Mouse (Mus musculus) midbrain, embryonic 16.5 days (tissue): ENCODE data around the gene Kif4. TPM values are rescaled to one million over a fixed set of nuclear protein-coding genes. Genes with fewer than 3 reads are reported as not detected.

Experiments
- ATAC-seq: fragments of 200-750 bp; cut with Nextera tagmentation; 2 replicates; pipeline ENCODE4 v1.8.0; 2017; ENCODE audit warnings: moderate TSS enrichment
- H3K27ac ChIP-seq: fragments of 300-500 bp; sonication (generic); 2 replicates; pipeline ENCODE4 v1.5.1; 2014; ENCODE audit warnings: mild to moderate bottlenecking, low read length, mixed read lengths
- H3K27me3 ChIP-seq: fragments of 300-500 bp; sonication (generic); 2 replicates; pipeline ENCODE4 v1.6.1; 2014; ENCODE audit warnings: low read depth, low read length, mixed read lengths; ENCODE audit not compliant: control insufficient read depth, insufficient read depth
- H3K36me3 ChIP-seq: fragments of 300-500 bp; sonication (generic); 2 replicates; pipeline ENCODE4 v1.6.1; 2014; ENCODE audit warnings: mild to moderate bottlenecking, low read length, moderate library complexity, mixed read lengths; ENCODE audit not compliant: control insufficient read depth, insufficient read depth
- H3K4me1 ChIP-seq: fragments of 300-500 bp; sonication (generic); 2 replicates; pipeline ENCODE4 v1.6.1; 2014; ENCODE audit warnings: mild to moderate bottlenecking, low read length, mixed read lengths; ENCODE audit not compliant: control insufficient read depth, insufficient read depth
- H3K4me2 ChIP-seq: fragments of 300-500 bp; sonication (generic); 2 replicates; pipeline ENCODE4 v1.6.1; 2014; ENCODE audit warnings: mild to moderate bottlenecking, low read length, mixed read lengths
- H3K4me3 ChIP-seq: fragments of 300-500 bp; sonication (generic); 2 replicates; pipeline ENCODE4 v1.5.1; 2014; ENCODE audit warnings: low read depth, mild to moderate bottlenecking, low read length, moderate library complexity, mixed read lengths
- H3K9ac ChIP-seq: fragments of 300-500 bp; sonication (generic); 2 replicates; pipeline ENCODE4 v1.6.1; 2014; ENCODE audit warnings: low read depth, low read length, mixed read lengths
- H3K9me3 ChIP-seq: fragments of 300-500 bp; sonication (generic); replicated peaks from 2 replicates; pipeline ENCODE4 v1.6.1; 2014; ENCODE audit warnings: mild to moderate bottlenecking, low read length, mixed read lengths; ENCODE audit not compliant: control insufficient read depth, poor library complexity, severe bottlenecking
- WGBS: fragments of 180-500 bp; shearing (Covaris S2); extraction: QIAGEN DNeasy Blood & Tissue Kit; methylation state at CpG from one replicate; pipeline ENCODE4 v1.1.7; 2014; 5-methylcytosine and 5-hydroxymethylcytosine counted together
- polyA plus RNA-seq: library from polyadenylated mRNA; unstranded; fragments of >200 nt; fragmentation: Nextera tagmentation; extraction: Ambion mirVana; gene quantifications from 2 replicates; pipeline ENCODE4 v1.2.1, GENCODE M21; 2015

Kif4 gene
- polyA plus RNA-seq, 1 experiment from 2014 or later, result 2.8 TPM

GRCm38 (mm10) chrX:100696776-100697175 is 71.2 kb downstream of the Kif4 start:
- Histone ChIP-seq H3K9ac (no peak overlapping the region), H3K27me3 (no peaks in the 10 kb centered on the region), H3K36me3 (no peaks in the 10 kb centered on the region), H3K4me2 (no peak overlapping the region), H3K4me1 (no peaks in the 10 kb centered on the region), H3K4me3 (no peak overlapping the region), H3K27ac (no peak overlapping the region), H3K9me3 (no peaks in the 10 kb centered on the region)
- 98% methylated on average over 4 of the region's 4 CpGs for WGBS
- ATAC-seq, result no peak

GRCm38 (mm10) chrX:100708032-100708431 is 82.5 kb downstream of the Kif4 start:
- 92% methylated on average over 6 of the region's 6 CpGs for WGBS
- ATAC-seq, result no peak
- Histone ChIP-seq H3K9ac (no peak overlapping the region), H3K9me3 (no peaks in the 10 kb centered on the region), H3K36me3 (no peaks in the 10 kb centered on the region), H3K4me1 (no peaks in the 10 kb centered on the region), H3K27ac (no peak overlapping the region), H3K27me3 (no peaks in the 10 kb centered on the region), H3K4me2 (no peak overlapping the region), H3K4me3 (no peak overlapping the region)

- ATAC-seq, result no peak
- Histone ChIP-seq H3K27me3 (no peaks in the 10 kb centered on the region; the same call in 1 of the 2 replicates), H3K4me3 (no peak overlapping the region), H3K4me1 (no peaks in the 10 kb centered on the region), H3K36me3 (no peaks in the 10 kb centered on the region), H3K4me2 (no peak overlapping the region), H3K9ac (no peak overlapping the region), H3K27ac (no peak overlapping the region), H3K9me3 (no peaks in the 10 kb centered on the region)
- WGBS, result 94% methylated on average over 6 of the region's 6 CpGs
These were observed 90.6 kb downstream of the Kif4 start for GRCm38 (mm10) chrX:100716173-100716572.

GRCm38 (mm10) chrX:100728947-100729346 is 103.4 kb downstream of the Kif4 start:
- Histone ChIP-seq H3K27me3 (no peaks in the 10 kb centered on the region), H3K27ac (peak overlapping the region; percentile 50), H3K9me3 (no peaks in the 10 kb centered on the region), H3K9ac (no peak overlapping the region), H3K4me1 (peaks cover 5% of the 10 kb centered on the region; the same call in 1 of the 2 replicates), H3K36me3 (no peaks in the 10 kb centered on the region), H3K4me2 (no peak overlapping the region), H3K4me3 (no peak overlapping the region)
- 27% methylated on average over 1 of the region's 1 CpGs for WGBS
- ATAC-seq, result peak; percentile 61

- H3K9me3 ChIP-seq, result no peaks in the 10 kb centered on the region
- H3K4me2 ChIP-seq, result peak within 1 kb of the TSS; percentile 58
- H3K4me1 ChIP-seq, result peaks cover 5% of the 10 kb centered on the region; the same call in 1 of the 2 replicates
- peak; percentile 89 for ATAC-seq
- WGBS, result 25% methylated on average over 8 of the region's 8 CpGs
- no peaks in the 10 kb centered on the region for H3K27me3 ChIP-seq
- H3K9ac ChIP-seq, result peak within 1 kb of the TSS; percentile 61
- H3K27ac ChIP-seq, result peak within 1 kb of the TSS; percentile 68
- H3K4me3 ChIP-seq, result peak within 1 kb of the TSS; percentile 39
- H3K36me3 ChIP-seq, result no peaks in the 10 kb centered on the region
These were observed 104.2 kb downstream of the Kif4 start, which contains the start of gene Gdpd2 for GRCm38 (mm10) chrX:100729665-100730188. Gdpd2 (plus strand) TSS chrX:100729873.

- peak overlapping the region; percentile 68 for H3K27ac ChIP-seq
- ATAC-seq, result peak; percentile 49
These were observed 104.7 kb downstream of the Kif4 start for GRCm38 (mm10) chrX:100730266-100730665.

GRCm38 (mm10) chrX:100734359-100734758 is 108.8 kb downstream of the Kif4 start:
- no peaks in the 10 kb centered on the region for H3K27me3 ChIP-seq
- 83% methylated on average over 7 of the region's 7 CpGs for WGBS

More at GRCm38 (mm10) chrX:100730266-100730665, 104.7 kb downstream of the Kif4 start:
- Histone ChIP-seq H3K27me3 (no peaks in the 10 kb centered on the region), H3K36me3 (no peaks in the 10 kb centered on the region), H3K4me2 (peak overlapping the region; percentile 58), H3K4me1 (peaks cover 5% of the 10 kb centered on the region; the same call in 1 of the 2 replicates), H3K9me3 (no peaks in the 10 kb centered on the region), H3K4me3 (peak overlapping the region; percentile 39), H3K9ac (peak overlapping the region; percentile 61)
- 21% methylated on average over 8 of the region's 8 CpGs for WGBS

GRCm38 (mm10) chrX:100738918-100739317 is 113.4 kb downstream of the Kif4 start:
- WGBS, result 14% methylated on average over 14 of the region's 14 CpGs
- H3K4me1 ChIP-seq, result no peaks in the 10 kb centered on the region
- no peak overlapping the region; the same call in 1 of the 2 replicates for H3K27ac ChIP-seq
- peak overlapping the region; percentile 50 for H3K9ac ChIP-seq
- H3K36me3 ChIP-seq, result no peaks in the 10 kb centered on the region
- H3K27me3 ChIP-seq, result no peaks in the 10 kb centered on the region
- peak; percentile 80 for ATAC-seq
- H3K4me2 ChIP-seq, result peak overlapping the region; percentile 54
- no peaks in the 10 kb centered on the region for H3K9me3 ChIP-seq
- H3K4me3 ChIP-seq, result peak overlapping the region; percentile 35

More at GRCm38 (mm10) chrX:100734359-100734758, 108.8 kb downstream of the Kif4 start:
- Histone ChIP-seq H3K9ac (no peak overlapping the region), H3K4me2 (no peak overlapping the region), H3K9me3 (no peaks in the 10 kb centered on the region), H3K4me1 (peaks cover 5% of the 10 kb centered on the region; the same call in 1 of the 2 replicates), H3K27ac (no peak overlapping the region), H3K4me3 (no peak overlapping the region), H3K36me3 (no peaks in the 10 kb centered on the region)
- ATAC-seq, result no peak

GRCm38 (mm10) chrX:100739443-100739842 is 113.9 kb downstream of the Kif4 start:
- Histone ChIP-seq H3K4me3 (peak overlapping the region; percentile 35), H3K36me3 (no peaks in the 10 kb centered on the region), H3K9ac (peak overlapping the region; percentile 50), H3K4me1 (no peaks in the 10 kb centered on the region), H3K4me2 (peak overlapping the region; percentile 54), H3K9me3 (no peaks in the 10 kb centered on the region), H3K27me3 (no peaks in the 10 kb centered on the region), H3K27ac (peak overlapping the region; percentile 28; the same call in 1 of the 2 replicates)
- 20% methylated on average over 10 of the region's 10 CpGs for WGBS
- ATAC-seq, result peak; percentile 85
